Mouse (Mus musculus) intestine, postnatal 0 days (tissue): Measurements from ENCODE around the gene Zfp711. TPM values are rescaled to one million over a fixed set of nuclear protein-coding genes. Genes with fewer than 3 reads are reported as not detected.
A peak's percentile ranks its signal among the peaks of the same experiment; 100 is the strongest.

ENCODE experiments used
- ATAC-seq: fragments of 200-750 bp; cut with Nextera tagmentation; 2 replicates; pipeline ENCODE4 v1.8.0; 2017; ENCODE audit warnings: mild to moderate bottlenecking, moderate TSS enrichment, moderate library complexity
- H3K27ac ChIP-seq: fragments of 300-500 bp; sonication (generic); 2 replicates; pipeline ENCODE4 v1.5.1; 2014; ENCODE audit warnings: mild to moderate bottlenecking, low read depth, low read length, moderate library complexity
- H3K27me3 ChIP-seq: fragments of 300-500 bp; sonication (generic); replicated peaks from 2 replicates; pipeline ENCODE4 v1.6.1; 2014; ENCODE audit warnings: low read length, mixed read lengths; ENCODE audit not compliant: control insufficient read depth, insufficient read depth
- H3K36me3 ChIP-seq: fragments of 300-500 bp; sonication (generic); 2 replicates; pipeline ENCODE4 v1.6.1; 2014; ENCODE audit warnings: mild to moderate bottlenecking, moderate library complexity; ENCODE audit not compliant: control insufficient read depth, insufficient read depth
- H3K4me1 ChIP-seq: fragments of 300-500 bp; sonication (generic); replicated peaks from 2 replicates; pipeline ENCODE4 v1.6.1; 2014; ENCODE audit warnings: antibody characterized with exemption, low read length, mixed read lengths; ENCODE audit not compliant: control insufficient read depth, insufficient read depth
- H3K4me2 ChIP-seq: fragments of 300-500 bp; sonication (generic); replicated peaks from 2 replicates; pipeline ENCODE4 v1.6.1; 2014; ENCODE audit warnings: low read depth, mild to moderate bottlenecking, moderate library complexity
- H3K4me3 ChIP-seq: fragments of 300-500 bp; sonication (generic); 2 replicates; pipeline ENCODE4 v1.5.1; 2014; ENCODE audit warnings: low read depth, low read length
- H3K9ac ChIP-seq: fragments of 300-500 bp; sonication (generic); 2 replicates; pipeline ENCODE4 v1.6.1; 2014; ENCODE audit warnings: mild to moderate bottlenecking, low read depth, low read length
- H3K9me3 ChIP-seq: fragments of 300-500 bp; sonication (generic); 2 replicates; pipeline ENCODE4 v1.6.1; 2016; ENCODE audit warnings: mixed run types; ENCODE audit not compliant: control insufficient read depth
- CTCF ChIP-seq: sonication (generic); IDR thresholded peaks from 2 replicates; pipeline ENCODE4 v1.5.1; 2016; ENCODE audit warnings: low read depth, mild to moderate bottlenecking, control low read depth, antibody characterized with exemption, moderate library complexity
- WGBS: fragments of 180-500 bp; shearing (Covaris S2); extraction: QIAGEN DNeasy Blood & Tissue Kit; methylation state at CpG from one replicate; pipeline ENCODE4 v1.1.7; 2014; 5-methylcytosine and 5-hydroxymethylcytosine counted together
- polyA plus RNA-seq: library from polyadenylated mRNA; unstranded; fragments of >200 nt; fragmentation: Nextera tagmentation; extraction: Ambion mirVana; gene quantifications from 2 replicates; pipeline ENCODE4 v1.2.1, GENCODE M21; 2015

Gene Zfp711
- 2.7 and 3.7 TPM in 2 replicates for polyA plus RNA-seq

- 0 out of 2 replicates have a peak, but pooled peaks have one; percentile 6 for TF ChIP-seq CTCF
- 25% methylated on average over 69 of the region's 79 CpGs for WGBS
Measured at GRCm38 (mm10) chrX:112600511-112601305, at the start of gene Zfp711. Gene Zfp711, plus strand, starts transcription at chrX:112600526.

GRCm38 (mm10) chrX:112567716-112568115 is 32.6 kb upstream of the Zfp711 start:
- no peak for ATAC-seq
- H3K27me3 ChIP-seq: no peaks in the 10 kb centered on the region
- H3K4me2 ChIP-seq: no peak overlapping the region
- H3K4me1 ChIP-seq: no peaks in the 10 kb centered on the region
- no peak overlapping the region for H3K27ac ChIP-seq
- H3K9me3 ChIP-seq: no peaks in the 10 kb centered on the region
- H3K36me3 ChIP-seq: no peaks in the 10 kb centered on the region
- H3K9ac ChIP-seq: no peak overlapping the region
- no peak for TF ChIP-seq CTCF
- no peak overlapping the region for H3K4me3 ChIP-seq
- 78% methylated on average over 2 of the region's 2 CpGs for WGBS

More at GRCm38 (mm10) chrX:112600511-112601305, at the start of gene Zfp711:
- Histone ChIP-seq H3K4me1 (no peaks in the 10 kb centered on the region), H3K27me3 (no peaks in the 10 kb centered on the region), H3K9ac (peak within 1 kb of the TSS; percentile 54), H3K36me3 (no peaks in the 10 kb centered on the region), H3K27ac (peak within 1 kb of the TSS; percentile 54; the same call in 1 of the 2 replicates), H3K9me3 (no peaks in the 10 kb centered on the region), H3K4me3 (peak within 1 kb of the TSS; percentile 60), H3K4me2 (peak within 1 kb of the TSS; percentile 75)
- ATAC-seq: peak; percentile 89

GRCm38 (mm10) chrX:112601306-112602120 is 1.2 kb downstream of the Zfp711 start:
- H3K9ac ChIP-seq: peak overlapping the region; percentile 54
- no peaks in the 10 kb centered on the region for H3K27me3 ChIP-seq
- H3K9me3 ChIP-seq: no peaks in the 10 kb centered on the region
- peak overlapping the region; percentile 60 for H3K4me3 ChIP-seq
- H3K4me2 ChIP-seq: peak overlapping the region; percentile 75
- H3K4me1 ChIP-seq: no peaks in the 10 kb centered on the region
- TF ChIP-seq CTCF: no peak
- ATAC-seq: peak; percentile 51
- 25% methylated on average over 70 of the region's 81 CpGs for WGBS
- no peaks in the 10 kb centered on the region for H3K36me3 ChIP-seq
- peak overlapping the region; percentile 54; the same call in 1 of the 2 replicates for H3K27ac ChIP-seq

- H3K4me3 ChIP-seq: no peak overlapping the region
- no peak for ATAC-seq
- H3K27ac ChIP-seq: no peak overlapping the region
- H3K4me1 ChIP-seq: no peaks in the 10 kb centered on the region
- H3K27me3 ChIP-seq: no peaks in the 10 kb centered on the region
- 45% methylated on average over 1 of the region's 1 CpGs for WGBS
- H3K4me2 ChIP-seq: no peak overlapping the region
- H3K36me3 ChIP-seq: no peaks in the 10 kb centered on the region
- no peak for TF ChIP-seq CTCF
- no peaks in the 10 kb centered on the region for H3K9me3 ChIP-seq
- no peak overlapping the region for H3K9ac ChIP-seq
Measured at GRCm38 (mm10) chrX:112675525-112675924, 75.2 kb downstream of the Zfp711 start.

GRCm38 (mm10) chrX:112680605-112681004 is 80.3 kb downstream of the Zfp711 start:
- no peak for TF ChIP-seq CTCF
- no peaks in the 10 kb centered on the region for H3K27me3 ChIP-seq
- no peak overlapping the region for H3K4me3 ChIP-seq
- no peak for ATAC-seq
- no peak overlapping the region for H3K4me2 ChIP-seq
- 52% methylated on average over 5 of the region's 5 CpGs for WGBS
- no peak overlapping the region for H3K27ac ChIP-seq
- H3K9me3 ChIP-seq: no peaks in the 10 kb centered on the region
- H3K4me1 ChIP-seq: no peaks in the 10 kb centered on the region
- no peaks in the 10 kb centered on the region for H3K36me3 ChIP-seq
- H3K9ac ChIP-seq: no peak overlapping the region

Other genes with a start within 250 kb of the Zfp711 start
- not detected in 2 replicates for gene Satl1, start 193.7 kb upstream of the Zfp711 start, polyA plus RNA-seq
- 74.9 and 83.8 TPM in 2 replicates for gene 2010106E10Rik, start 105.3 kb upstream of the Zfp711 start, polyA plus RNA-seq
- 6.6 and 7.4 TPM in 2 replicates for gene Pof1b, start 98.1 kb downstream of the Zfp711 start, polyA plus RNA-seq